Mouse (Mus musculus) midbrain, embryonic 14.5 days (tissue): ENCODE measurements around the gene Slc6a1. TPM values are rescaled to one million over a fixed set of nuclear protein-coding genes. Genes with fewer than 3 reads are reported as not detected.

Source experiments
- ATAC-seq: fragments of 200-750 bp; cut with Nextera tagmentation; 2 replicates; pipeline ENCODE4 v1.8.0; 2017; ENCODE audit warnings: moderate number of reproducible peaks, moderate library complexity; ENCODE audit not compliant: low FRiP score, low TSS enrichment
- DNase-seq: peaks from one replicate; pipeline ENCODE4 v3.0.0-alpha.2; 2015
- H3K27ac ChIP-seq: fragments of 300-500 bp; sonication (generic); replicated peaks from 2 replicates; pipeline ENCODE4 v1.5.1; 2014; ENCODE audit warnings: mild to moderate bottlenecking, low read depth, low read length, moderate library complexity
- H3K27me3 ChIP-seq: fragments of 300-500 bp; sonication (generic); 2 replicates; pipeline ENCODE4 v1.6.1; 2014; ENCODE audit warnings: low read length, control low read depth, mixed read lengths; ENCODE audit not compliant: control insufficient read depth, insufficient read depth
- H3K36me3 ChIP-seq: fragments of 300-500 bp; sonication (generic); 2 replicates; pipeline ENCODE4 v1.6.1; 2014; ENCODE audit warnings: low read length, control low read depth; ENCODE audit not compliant: control insufficient read depth, insufficient read depth
- H3K4me1 ChIP-seq: fragments of 300-500 bp; sonication (generic); 2 replicates; pipeline ENCODE4 v1.6.1; 2014; ENCODE audit warnings: mild to moderate bottlenecking, antibody characterized with exemption, low read length, control low read depth; ENCODE audit not compliant: control insufficient read depth, insufficient read depth
- H3K4me2 ChIP-seq: fragments of 300-500 bp; sonication (generic); 2 replicates; pipeline ENCODE4 v1.6.1; 2014; ENCODE audit warnings: mild to moderate bottlenecking, low read length, moderate library complexity
- H3K4me3 ChIP-seq: fragments of 300-500 bp; sonication (generic); replicated peaks from 2 replicates; pipeline ENCODE4 v1.5.1; 2014; ENCODE audit warnings: low read depth, low read length
- H3K9ac ChIP-seq: fragments of 300-500 bp; sonication (generic); replicated peaks from 2 replicates; pipeline ENCODE4 v1.6.1; 2014; ENCODE audit warnings: mild to moderate bottlenecking, low read length, moderate library complexity
- H3K9me3 ChIP-seq: fragments of 300-500 bp; sonication (generic); 2 replicates; pipeline ENCODE4 v1.6.1; 2016; ENCODE audit warnings: low read length, control low read depth, mixed read lengths; ENCODE audit not compliant: control insufficient read depth
- WGBS: fragments of 180-500 bp; shearing (Covaris S2); extraction: QIAGEN DNeasy Blood & Tissue Kit; methylation state at CpG from one replicate; pipeline ENCODE4 v1.1.7; 2014; 5-methylcytosine and 5-hydroxymethylcytosine counted together
- polyA plus RNA-seq: library from polyadenylated mRNA; unstranded; fragments of >200 nt; fragmentation: Nextera tagmentation; extraction: Ambion mirVana; gene quantifications from 2 replicates; pipeline ENCODE4 v1.2.1, GENCODE M21; 2014

The Slc6a1 gene
- polyA plus RNA-seq, 1 experiment from 2014 or later: 116 TPM

- 71% methylated on average over 4 of the region's 4 CpGs for WGBS
- no peak overlapping the region for H3K27ac ChIP-seq
Observed at GRCm38 (mm10) chr6:114295086-114295485, 12.7 kb downstream of the Slc6a1 start.

GRCm38 (mm10) chr6:114297260-114298002, 15.0 kb downstream of the Slc6a1 start:
- ATAC-seq (peak; percentile 55), DNase-seq (peak; percentile 82)
- Histone ChIP-seq H3K36me3 (peaks cover 13% of the 10 kb centered on the region; the same call in 1 of the 2 replicates), H3K4me2 (peak overlapping the region; percentile 11; the same call in 1 of the 2 replicates), H3K27me3 (no peaks in the 10 kb centered on the region), H3K4me1 (peaks cover 48% of the 10 kb centered on the region), H3K9me3 (no peaks in the 10 kb centered on the region), H3K4me3 (no peak overlapping the region), H3K9ac (no peak overlapping the region), H3K27ac (peak overlapping the region; percentile 80)
- WGBS: 20% methylated on average over 10 of the region's 10 CpGs

More at GRCm38 (mm10) chr6:114295086-114295485, 12.7 kb downstream of the Slc6a1 start:
- no peak overlapping the region for H3K4me2 ChIP-seq
- H3K4me1 ChIP-seq: peaks cover 72% of the 10 kb centered on the region
- no peaks in the 10 kb centered on the region for H3K9me3 ChIP-seq
- no peaks in the 10 kb centered on the region for H3K27me3 ChIP-seq
- no peak for DNase-seq
- ATAC-seq: no peak
- H3K4me3 ChIP-seq: no peak overlapping the region
- no peak overlapping the region for H3K9ac ChIP-seq
- no peaks in the 10 kb centered on the region for H3K36me3 ChIP-seq

- Histone ChIP-seq H3K27ac (no peak overlapping the region), H3K36me3 (peaks cover 36% of the 10 kb centered on the region), H3K4me1 (peaks cover 27% of the 10 kb centered on the region), H3K27me3 (no peaks in the 10 kb centered on the region), H3K9me3 (no peaks in the 10 kb centered on the region), H3K9ac (no peak overlapping the region), H3K4me2 (no peak overlapping the region), H3K4me3 (no peak overlapping the region)
- no peak for ATAC-seq
- no peak for DNase-seq
- WGBS: 90% methylated on average over 5 of the region's 5 CpGs
Observed at GRCm38 (mm10) chr6:114299699-114300098, 17.3 kb downstream of the Slc6a1 start.

- no peak overlapping the region for H3K4me2 ChIP-seq
- no peaks in the 10 kb centered on the region for H3K27me3 ChIP-seq
- no peaks in the 10 kb centered on the region for H3K9me3 ChIP-seq
- DNase-seq: peak; percentile 27
- no peak for ATAC-seq
- peaks cover 27% of the 10 kb centered on the region for H3K4me1 ChIP-seq
- H3K36me3 ChIP-seq: peaks cover 46% of the 10 kb centered on the region
- WGBS: 54% methylated on average over 11 of the region's 11 CpGs
- H3K9ac ChIP-seq: no peak overlapping the region
- H3K27ac ChIP-seq: no peak overlapping the region
- no peak overlapping the region for H3K4me3 ChIP-seq
Observed at GRCm38 (mm10) chr6:114300737-114301136, 18.3 kb downstream of the Slc6a1 start.

- Histone ChIP-seq H3K9ac (no peak overlapping the region), H3K36me3 (peaks cover 81% of the 10 kb centered on the region), H3K4me2 (no peak overlapping the region), H3K4me3 (no peak overlapping the region), H3K9me3 (no peaks in the 10 kb centered on the region), H3K27me3 (no peaks in the 10 kb centered on the region), H3K4me1 (no peaks in the 10 kb centered on the region), H3K27ac (no peak overlapping the region)
- 91% methylated on average over 6 of the region's 6 CpGs for WGBS
- no peak for ATAC-seq
- DNase-seq: no peak
Observed at GRCm38 (mm10) chr6:114304668-114305067, 22.2 kb downstream of the Slc6a1 start.

- no peaks in the 10 kb centered on the region for H3K27me3 ChIP-seq
- no peaks in the 10 kb centered on the region for H3K9me3 ChIP-seq
- ATAC-seq: no peak
- H3K27ac ChIP-seq: 0 out of 2 replicates have a peak overlapping the region, but pooled peaks have one; percentile 6
- no peak overlapping the region for H3K4me2 ChIP-seq
- no peak overlapping the region for H3K4me3 ChIP-seq
- DNase-seq: peak; percentile 62
- 31% methylated on average over 5 of the region's 5 CpGs for WGBS
- H3K9ac ChIP-seq: no peak overlapping the region
- H3K4me1 ChIP-seq: no peaks in the 10 kb centered on the region
- H3K36me3 ChIP-seq: peaks cover 7% of the 10 kb centered on the region
Observed at GRCm38 (mm10) chr6:114320511-114320910, 38.1 kb downstream of the Slc6a1 start.

- Histone ChIP-seq H3K9me3 (no peaks in the 10 kb centered on the region), H3K36me3 (peaks cover under 1% of the 10 kb centered on the region; the same call in 1 of the 2 replicates), H3K4me1 (no peaks in the 10 kb centered on the region), H3K9ac (no peak overlapping the region), H3K4me3 (no peak overlapping the region), H3K4me2 (no peak overlapping the region), H3K27me3 (no peaks in the 10 kb centered on the region), H3K27ac (no peak overlapping the region)
- WGBS: 93% methylated on average over 3 of the region's 3 CpGs
- DNase-seq: no peak
- no peak for ATAC-seq
Observed at GRCm38 (mm10) chr6:114321146-114321545, 38.7 kb downstream of the Slc6a1 start.

- Histone ChIP-seq H3K4me1 (no peaks in the 10 kb centered on the region), H3K9ac (no peak overlapping the region), H3K9me3 (no peaks in the 10 kb centered on the region), H3K4me3 (no peak overlapping the region), H3K27ac (no peak overlapping the region), H3K27me3 (no peaks in the 10 kb centered on the region), H3K4me2 (no peak overlapping the region), H3K36me3 (no peaks in the 10 kb centered on the region)
- 79% methylated on average over 3 of the region's 3 CpGs for WGBS
- DNase-seq (no peak), ATAC-seq (no peak)
Observed at GRCm38 (mm10) chr6:114322914-114323313, 40.5 kb downstream of the Slc6a1 start.

GRCm38 (mm10) chr6:114324808-114325207, 42.4 kb downstream of the Slc6a1 start:
- WGBS: 91% methylated on average over 5 of the region's 5 CpGs
- no peak overlapping the region for H3K9ac ChIP-seq
- H3K27ac ChIP-seq: 0 out of 2 replicates have a peak overlapping the region, but pooled peaks have one; percentile 20
- H3K9me3 ChIP-seq: no peaks in the 10 kb centered on the region
- ATAC-seq (no peak), DNase-seq (no peak)
- H3K4me1 ChIP-seq: peaks cover 6% of the 10 kb centered on the region
- no peaks in the 10 kb centered on the region for H3K27me3 ChIP-seq
- H3K36me3 ChIP-seq: no peaks in the 10 kb centered on the region
- no peak overlapping the region for H3K4me3 ChIP-seq
- H3K4me2 ChIP-seq: no peak overlapping the region
